Mouse (Mus musculus): ENCODE results near the gene Pacrg. TPM values are rescaled to one million over a fixed set of nuclear protein-coding genes. Genes with fewer than 3 reads are reported as not detected.
A peak's percentile ranks its signal among the peaks of the same experiment; 100 is the strongest.

The Pacrg gene
- polyA plus RNA-seq, 1 experiment from 2014 or later = 10.7 TPM

DNA sequence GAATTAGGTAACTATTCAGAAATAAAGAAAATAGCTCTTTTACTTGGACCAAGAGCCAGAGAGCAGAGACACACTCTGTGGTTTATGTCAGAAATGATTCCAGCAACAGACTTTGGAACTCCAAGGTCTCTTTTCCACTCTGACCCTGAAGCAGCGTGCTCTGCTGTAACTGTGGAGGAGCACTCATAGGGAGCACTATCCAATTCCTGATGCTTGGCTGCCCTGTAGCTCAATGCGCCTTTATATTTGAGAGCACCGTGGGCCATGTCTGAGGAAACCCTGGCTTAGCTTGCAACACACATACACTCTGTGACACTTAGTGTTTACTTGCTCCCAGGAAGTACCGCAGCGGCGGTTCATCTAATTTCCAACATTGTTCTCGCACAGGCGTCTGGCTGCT lies 344.0 kb downstream of the Pacrg start:
- no peak for ATAC-seq (replicated peaks)
- Histone ChIP-seq H3K4me2 (no peak overlapping the region), H3K27me3 (replicated peaks) (no peaks in the 10 kb centered on the region), H3K4me1 (peaks cover 13% of the 10 kb centered on the region), H3K9me3 (no peaks in the 10 kb centered on the region), H3K4me3 (no peak overlapping the region), H3K36me3 (replicated peaks) (no peaks in the 10 kb centered on the region), H3K9ac (no peak overlapping the region), H3K27ac (no peak overlapping the region)
- 82% methylated on average over 8 of the region's 8 CpGs for WGBS

DNA sequence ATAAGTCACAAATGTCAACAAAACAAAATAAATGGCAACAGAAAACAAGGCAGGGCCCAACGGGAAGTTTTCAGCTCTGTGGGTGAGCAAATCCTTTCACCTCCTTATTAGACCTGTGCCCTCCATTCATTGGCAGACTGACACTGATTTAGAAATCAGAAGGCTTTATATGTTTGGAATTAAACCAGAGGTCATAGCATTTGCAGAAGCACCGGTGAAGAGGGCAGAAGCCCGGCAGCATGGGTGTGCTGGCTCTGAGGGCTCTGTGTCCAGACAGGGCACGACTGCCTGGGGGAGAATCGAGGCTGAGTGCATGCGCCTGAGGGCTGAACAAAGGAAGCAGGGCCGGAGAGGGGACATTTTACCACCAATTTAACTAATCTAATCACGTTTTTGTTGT lies 344.5 kb downstream of the Pacrg start:
- no peaks in the 10 kb centered on the region for H3K9me3 ChIP-seq
- no peak overlapping the region for H3K4me3 ChIP-seq
- H3K36me3 ChIP-seq (replicated peaks) = no peaks in the 10 kb centered on the region
- H3K4me1 ChIP-seq = peaks cover 13% of the 10 kb centered on the region
- no peak for ATAC-seq (replicated peaks)
- no peak overlapping the region for H3K4me2 ChIP-seq
- H3K27ac ChIP-seq = no peak overlapping the region
- WGBS = 48% methylated on average over 8 of the region's 8 CpGs
- no peak overlapping the region for H3K9ac ChIP-seq
- H3K27me3 ChIP-seq (replicated peaks) = no peaks in the 10 kb centered on the region

DNA sequence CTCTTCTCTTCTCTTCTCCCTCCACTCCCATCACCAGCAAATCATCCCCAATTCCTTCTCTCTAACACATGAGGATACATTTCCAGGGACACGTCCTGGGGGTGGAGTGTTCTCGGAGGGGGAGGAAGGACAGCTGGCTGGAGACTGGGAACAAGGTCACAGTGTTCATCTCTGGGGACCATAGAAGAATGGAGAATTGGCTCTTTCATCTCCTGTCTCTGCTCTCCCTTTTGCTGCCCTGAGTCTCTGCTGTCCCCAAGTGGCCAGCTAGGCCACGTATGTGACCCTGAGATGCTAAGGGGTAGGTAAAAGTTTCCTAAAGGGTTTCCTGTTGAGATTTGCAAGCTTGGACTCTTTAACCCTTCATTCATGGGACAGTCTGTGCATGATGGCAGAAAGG lies 347.0 kb downstream of the Pacrg start:
- no peak for ATAC-seq (replicated peaks)
- Histone ChIP-seq H3K9ac (no peak overlapping the region), H3K9me3 (no peaks in the 10 kb centered on the region), H3K27me3 (replicated peaks) (no peaks in the 10 kb centered on the region), H3K27ac (no peak overlapping the region), H3K4me2 (no peak overlapping the region), H3K4me1 (peaks cover 9% of the 10 kb centered on the region), H3K36me3 (replicated peaks) (no peaks in the 10 kb centered on the region), H3K4me3 (no peak overlapping the region)
- WGBS = 17% methylated on average over 3 of the region's 3 CpGs

DNA sequence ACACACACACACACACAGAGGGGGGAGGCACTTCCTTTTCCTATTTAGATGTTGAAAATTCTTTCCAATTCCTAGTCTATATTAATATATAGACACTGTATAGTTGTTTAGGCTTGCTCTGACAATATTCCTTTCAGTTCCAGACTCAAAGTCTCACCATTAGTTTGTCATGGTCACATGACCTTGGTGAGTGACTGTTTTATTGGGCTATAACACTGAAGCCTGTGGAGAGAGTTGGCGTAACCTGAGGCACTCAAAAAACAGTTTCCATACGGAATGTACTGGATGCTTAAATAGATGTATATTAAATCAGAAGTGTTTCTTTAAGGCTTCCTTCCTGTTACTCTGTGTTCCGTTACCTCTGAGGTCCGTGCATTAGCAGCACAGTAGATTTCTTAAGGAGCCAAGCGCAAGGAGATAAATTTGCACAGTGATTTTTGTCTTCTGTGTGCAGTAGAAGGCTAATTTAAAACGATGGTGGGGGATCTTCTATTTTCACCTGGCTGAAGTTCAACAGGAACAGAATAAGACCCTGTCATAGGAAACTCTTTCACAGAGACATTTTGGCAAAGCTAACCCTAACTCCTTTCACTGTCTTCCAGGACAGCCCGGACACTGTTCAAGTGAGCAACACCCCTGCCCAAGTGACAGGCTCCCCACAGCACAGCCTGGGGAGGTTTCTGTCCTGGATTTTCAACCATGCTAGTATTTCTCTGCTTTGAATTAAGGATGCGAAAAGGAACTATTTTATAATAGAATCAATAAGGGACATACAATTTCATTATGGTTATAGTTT lies 349.5 kb downstream of the Pacrg start:
- WGBS = 76% methylated on average over 8 of the region's 8 CpGs
- Histone ChIP-seq H3K4me3 (no peak overlapping the region), H3K4me1 (no peaks in the 10 kb centered on the region), H3K9ac (no peak overlapping the region), H3K27ac (no peak overlapping the region), H3K27me3 (replicated peaks) (no peaks in the 10 kb centered on the region), H3K9me3 (no peaks in the 10 kb centered on the region), H3K36me3 (replicated peaks) (no peaks in the 10 kb centered on the region), H3K4me2 (no peak overlapping the region)
- no peak for ATAC-seq (replicated peaks)

DNA sequence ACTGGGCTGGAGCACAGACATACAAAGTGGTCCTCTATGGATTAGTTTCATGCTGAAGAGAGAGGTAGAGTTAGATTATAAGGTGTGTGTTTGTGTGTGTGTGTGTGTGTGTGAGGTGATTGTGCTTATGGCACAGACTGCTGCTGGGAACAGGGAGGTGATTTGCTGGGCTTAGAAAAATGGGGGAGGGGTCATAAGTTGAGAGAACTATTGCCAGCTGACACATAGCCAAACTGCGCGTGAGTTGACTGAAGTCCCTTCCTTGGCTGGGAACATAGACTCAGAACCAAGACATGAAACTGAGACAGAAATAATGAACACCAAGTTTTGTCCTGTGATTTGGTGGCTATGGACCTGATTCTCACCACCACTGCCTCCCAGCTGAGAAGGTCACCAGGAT lies 351.2 kb downstream of the Pacrg start:
- Histone ChIP-seq H3K4me2 (no peak overlapping the region), H3K27me3 (replicated peaks) (no peaks in the 10 kb centered on the region), H3K27ac (no peak overlapping the region), H3K4me1 (0 out of 2 replicates have a peak, but pooled peaks cover 7% of the 10 kb centered on the region), H3K4me3 (no peak overlapping the region), H3K9ac (no peak overlapping the region), H3K9me3 (no peaks in the 10 kb centered on the region), H3K36me3 (replicated peaks) (no peaks in the 10 kb centered on the region)
- WGBS = 85% methylated on average over 2 of the region's 2 CpGs
- no peak for ATAC-seq (replicated peaks)

DNA sequence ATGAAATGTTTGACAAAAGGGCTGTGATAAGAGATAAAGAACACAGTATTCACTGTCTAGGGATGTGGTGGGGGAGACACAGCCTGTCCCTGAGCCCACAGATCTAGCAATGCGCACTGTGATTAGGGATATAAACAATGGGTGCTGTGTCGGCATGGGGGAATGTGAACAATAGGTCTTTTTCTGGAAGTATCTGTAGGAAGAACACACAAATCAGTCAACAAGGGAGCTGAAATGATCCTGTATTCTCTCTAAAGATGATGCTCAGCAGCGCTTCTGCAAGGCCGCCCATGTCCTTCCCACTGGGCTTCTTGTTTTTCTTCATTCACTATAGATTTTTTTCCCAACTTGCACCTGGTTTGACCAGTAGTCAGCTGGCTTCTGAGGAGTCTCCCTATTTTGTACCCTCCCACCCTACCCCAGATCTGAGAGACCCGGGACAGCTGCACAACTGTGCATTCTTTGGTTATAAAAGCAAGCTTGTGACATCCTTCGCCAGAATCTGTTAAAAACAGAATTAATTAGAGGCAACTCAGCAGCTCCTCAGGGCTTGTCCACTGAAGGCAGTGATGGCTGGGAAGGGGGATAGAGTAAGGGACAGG lies 356.1 kb downstream of the Pacrg start:
- no peak for ATAC-seq (replicated peaks)
- no peak overlapping the region for H3K9ac ChIP-seq
- H3K4me3 ChIP-seq = no peak overlapping the region
- H3K36me3 ChIP-seq (replicated peaks) = no peaks in the 10 kb centered on the region
- no peak overlapping the region for H3K27ac ChIP-seq
- H3K4me1 ChIP-seq = 0 out of 2 replicates have a peak, but pooled peaks cover 8% of the 10 kb centered on the region
- no peaks in the 10 kb centered on the region for H3K27me3 ChIP-seq (replicated peaks)
- 35% methylated on average over 6 of the region's 6 CpGs for WGBS
- H3K9me3 ChIP-seq = no peaks in the 10 kb centered on the region
- no peak overlapping the region for H3K4me2 ChIP-seq

DNA sequence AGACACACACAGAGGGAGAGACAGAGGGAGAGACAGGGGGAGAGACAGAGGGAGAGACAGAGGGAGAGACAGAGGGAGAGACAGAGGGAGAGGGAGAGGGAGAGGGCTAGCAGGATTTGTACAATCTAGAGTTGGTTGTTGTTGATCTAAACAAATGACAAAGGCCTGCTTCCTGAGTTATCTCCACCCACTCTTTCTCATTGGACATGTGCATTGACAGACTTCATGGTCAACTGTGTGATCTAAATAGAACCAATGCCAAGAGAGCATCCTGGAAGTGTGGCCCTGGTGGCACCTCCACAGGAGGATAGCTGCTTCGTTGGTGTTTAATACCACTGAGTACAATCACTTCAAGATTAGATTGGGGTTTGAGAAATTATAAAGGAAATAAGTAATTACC lies 359.0 kb downstream of the Pacrg start:
- H3K4me3 ChIP-seq = no peak overlapping the region
- H3K4me2 ChIP-seq = no peak overlapping the region
- H3K27me3 ChIP-seq (replicated peaks) = no peaks in the 10 kb centered on the region
- no peaks in the 10 kb centered on the region for H3K9me3 ChIP-seq
- no peak overlapping the region for H3K9ac ChIP-seq
- no peak overlapping the region for H3K27ac ChIP-seq
- H3K36me3 ChIP-seq (replicated peaks) = no peaks in the 10 kb centered on the region
- 84% methylated on average over 1 of the region's 1 CpGs for WGBS
- ATAC-seq (replicated peaks) = no peak
- peaks cover 13% of the 10 kb centered on the region; the same call in 1 of the 2 replicates for H3K4me1 ChIP-seq

DNA sequence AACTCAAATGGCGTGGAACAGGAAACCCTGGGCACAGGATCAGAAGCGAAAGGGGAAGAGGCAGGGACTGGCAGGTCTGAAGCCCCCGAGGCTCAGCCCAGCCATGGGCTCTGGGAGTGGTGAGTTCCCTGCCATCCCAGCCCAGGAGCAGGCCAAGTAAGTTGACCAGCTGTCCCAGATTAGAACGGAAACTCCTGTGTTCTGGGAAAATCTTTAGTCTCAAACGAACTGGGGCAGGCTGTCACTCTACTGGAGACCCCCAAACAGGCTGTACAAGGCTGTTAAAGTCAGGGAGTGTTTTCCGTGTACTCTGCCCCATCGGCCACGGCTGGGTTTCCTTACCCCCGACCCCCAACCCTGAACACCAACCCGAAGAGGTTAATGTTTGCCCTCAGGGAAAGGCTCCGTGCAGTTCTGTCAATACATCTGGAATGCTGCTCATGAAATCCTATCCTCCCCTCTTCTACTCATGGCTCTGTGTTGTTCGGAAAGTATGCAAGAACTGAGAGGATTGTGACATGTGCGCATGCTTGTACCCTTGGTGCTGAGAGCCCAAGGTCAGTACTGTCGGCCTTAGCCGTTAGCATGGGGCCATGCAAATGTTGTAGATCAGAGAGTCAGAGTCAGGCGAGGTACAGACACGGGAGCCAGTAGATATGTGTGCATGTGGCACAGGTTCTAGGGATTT lies 360.9 kb downstream of the Pacrg start:
- H3K9ac ChIP-seq = no peak overlapping the region
- peaks cover 9% of the 10 kb centered on the region; the same call in 1 of the 2 replicates for H3K4me1 ChIP-seq
- no peaks in the 10 kb centered on the region for H3K36me3 ChIP-seq (replicated peaks)
- ATAC-seq (replicated peaks) = no peak
- H3K27me3 ChIP-seq (replicated peaks) = no peaks in the 10 kb centered on the region
- no peak overlapping the region for H3K27ac ChIP-seq
- no peak overlapping the region for H3K4me2 ChIP-seq
- 80% methylated on average over 17 of the region's 17 CpGs for WGBS
- H3K9me3 ChIP-seq = no peaks in the 10 kb centered on the region
- H3K4me3 ChIP-seq = no peak overlapping the region

DNA sequence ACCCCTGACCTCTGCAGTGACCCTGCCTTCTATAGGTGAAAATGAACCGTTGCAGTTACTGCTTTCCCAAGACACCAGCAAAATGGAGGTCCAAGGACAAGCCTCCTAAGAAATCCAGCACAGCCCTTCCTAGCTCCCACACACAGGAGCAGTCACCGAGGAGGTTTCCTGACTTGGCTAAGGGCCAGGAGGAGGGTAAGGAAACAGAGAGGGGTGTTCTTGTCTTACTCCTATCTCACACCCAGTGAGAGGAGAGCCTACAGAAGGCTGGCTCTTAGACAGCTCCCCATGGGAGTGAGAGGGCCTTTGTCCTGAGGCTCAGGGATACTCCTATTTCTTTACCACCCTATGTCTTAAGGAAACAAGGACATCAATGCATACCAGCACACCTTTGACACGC lies 361.7 kb downstream of the Pacrg start:
- no peaks in the 10 kb centered on the region for H3K9me3 ChIP-seq
- 0 out of 2 replicates have a peak overlapping the region, but pooled peaks have one; percentile 7 for H3K27ac ChIP-seq
- H3K27me3 ChIP-seq (replicated peaks) = no peaks in the 10 kb centered on the region
- H3K36me3 ChIP-seq (replicated peaks) = no peaks in the 10 kb centered on the region
- WGBS = 77% methylated on average over 3 of the region's 3 CpGs
- H3K4me3 ChIP-seq = no peak overlapping the region
- H3K9ac ChIP-seq = no peak overlapping the region
- no peak for ATAC-seq (replicated peaks)
- no peak overlapping the region for H3K4me2 ChIP-seq
- H3K4me1 ChIP-seq = peaks cover 5% of the 10 kb centered on the region; the same call in 1 of the 2 replicates

DNA sequence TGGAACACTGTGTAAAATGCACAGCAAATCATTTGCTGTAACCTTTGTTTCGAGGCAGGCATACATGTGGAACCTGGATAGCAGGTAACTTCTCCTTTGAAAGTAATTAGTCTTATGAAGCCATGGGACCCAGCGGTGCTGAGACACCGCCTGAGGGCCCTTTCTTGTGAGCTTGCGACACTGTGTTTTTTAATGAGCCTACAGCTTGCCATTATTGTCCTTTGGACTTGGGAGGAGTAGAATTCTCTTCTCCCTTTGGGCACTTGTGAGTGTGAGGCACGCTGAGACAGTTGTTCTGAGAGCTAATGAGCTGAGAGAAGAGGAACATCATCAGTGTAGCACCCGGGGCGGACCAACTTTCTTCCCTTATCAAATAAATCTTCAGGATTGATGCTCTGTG lies 363.3 kb downstream of the Pacrg start:
- WGBS = 52% methylated on average over 7 of the region's 7 CpGs
- peak; percentile 70; the same call in 1 of the 2 replicates for ATAC-seq (replicated peaks)
- H3K36me3 ChIP-seq (replicated peaks) = no peaks in the 10 kb centered on the region
- no peaks in the 10 kb centered on the region for H3K27me3 ChIP-seq (replicated peaks)
- peaks cover 5% of the 10 kb centered on the region; the same call in 1 of the 2 replicates for H3K4me1 ChIP-seq
- no peaks in the 10 kb centered on the region for H3K9me3 ChIP-seq
- H3K4me3 ChIP-seq = no peak overlapping the region
- H3K4me2 ChIP-seq = no peak overlapping the region
- 0 out of 2 replicates have a peak overlapping the region, but pooled peaks have one; percentile 50 for H3K27ac ChIP-seq
- H3K9ac ChIP-seq = no peak overlapping the region

DNA sequence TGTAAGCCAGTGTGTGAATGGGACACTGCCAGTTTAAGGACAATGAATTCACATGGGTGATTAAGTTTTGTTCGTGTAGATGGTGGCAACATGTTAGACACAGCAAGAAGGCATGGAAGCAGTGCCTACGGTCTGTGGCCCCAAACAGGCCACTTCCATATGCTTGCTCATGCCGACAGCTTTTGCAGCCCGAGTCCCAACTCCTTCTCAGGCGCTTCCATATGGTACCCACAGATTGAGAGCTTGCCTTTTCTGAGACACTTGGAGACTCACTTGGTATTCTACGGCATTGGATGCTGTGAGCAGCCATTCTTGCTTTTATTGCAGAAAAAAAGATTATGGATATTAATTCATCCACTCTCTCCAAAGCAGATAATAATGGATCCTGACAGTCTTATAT lies 365.1 kb downstream of the Pacrg start:
- Histone ChIP-seq H3K4me3 (no peak overlapping the region), H3K27ac (no peak overlapping the region), H3K9ac (no peak overlapping the region), H3K9me3 (no peaks in the 10 kb centered on the region), H3K27me3 (replicated peaks) (no peaks in the 10 kb centered on the region), H3K4me2 (no peak overlapping the region), H3K36me3 (replicated peaks) (no peaks in the 10 kb centered on the region), H3K4me1 (peaks cover 5% of the 10 kb centered on the region; the same call in 1 of the 2 replicates)
- 81% methylated on average over 6 of the region's 6 CpGs for WGBS
- ATAC-seq (replicated peaks) = no peak

DNA sequence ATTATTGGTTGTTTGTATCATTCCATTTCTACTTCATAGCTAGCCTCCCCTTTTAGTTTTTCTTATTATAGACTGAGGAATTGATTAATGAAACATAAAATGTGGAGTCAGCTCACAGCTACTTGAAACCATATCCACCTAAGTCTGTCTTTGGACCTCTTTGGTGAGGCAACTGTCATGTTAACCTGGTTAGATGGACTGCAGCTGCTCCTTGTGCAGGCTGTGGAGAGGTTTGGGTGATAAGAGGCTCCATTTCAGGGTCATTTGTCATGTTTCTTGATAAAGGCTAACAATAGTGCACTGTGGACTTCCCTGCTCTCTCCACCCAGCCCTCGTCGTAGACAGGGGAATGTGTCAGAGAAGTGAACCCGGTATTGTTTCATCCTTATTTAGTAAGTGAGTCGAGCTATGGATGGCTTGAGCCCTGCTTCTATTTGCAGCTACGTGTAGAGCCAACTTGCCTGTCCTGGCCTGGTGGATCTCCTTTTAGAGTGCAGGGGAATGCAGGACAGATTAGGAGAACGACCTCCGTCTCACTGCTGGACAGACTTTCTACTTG lies 366.2 kb downstream of the Pacrg start:
- 81% methylated on average over 7 of the region's 7 CpGs for WGBS

More for the DNA sequence above, 366.2 kb downstream of the Pacrg start:
- Histone ChIP-seq H3K9ac (no peak overlapping the region), H3K27me3 (replicated peaks) (no peaks in the 10 kb centered on the region), H3K36me3 (replicated peaks) (no peaks in the 10 kb centered on the region), H3K27ac (no peak overlapping the region), H3K4me1 (peaks cover 5% of the 10 kb centered on the region; the same call in 1 of the 2 replicates), H3K9me3 (no peaks in the 10 kb centered on the region), H3K4me2 (no peak overlapping the region), H3K4me3 (no peak overlapping the region)
- ATAC-seq (replicated peaks) = no peak
